ENCODE assay signal across 8 mouse cellular contexts in the genomic region with DNA sequence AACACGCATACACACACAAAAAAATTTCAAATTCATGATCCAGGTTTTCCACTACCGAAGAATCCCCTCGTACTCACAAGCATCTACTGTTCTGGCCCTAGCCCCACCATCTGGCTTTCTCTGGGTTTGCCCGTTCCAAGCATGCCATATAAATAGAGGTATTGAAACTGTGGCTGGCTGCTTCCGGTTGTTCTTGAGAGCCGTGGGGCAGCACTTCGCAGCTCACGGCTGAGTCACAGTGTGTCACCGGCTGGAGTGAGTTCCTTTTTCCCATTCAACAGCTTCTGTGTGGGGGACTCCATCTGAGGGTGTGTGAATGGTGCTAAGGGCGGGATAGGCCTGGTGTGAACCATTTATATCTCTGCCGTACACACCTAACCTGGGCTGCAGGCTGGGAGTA. TPM values are rescaled to one million over a fixed set of nuclear protein-coding genes. Genes with fewer than 3 reads are reported as not detected.
DNase-seq lines count a peak whose midpoint lies in the region; ATAC-seq and TF ChIP-seq lines count a peak whose summit lies in the region.

No protein-coding gene starts in this region.

- no peak overlapping the region for H3K27ac ChIP-seq in hindbrain, postnatal 0 days
- no peak overlapping the region for H3K27ac ChIP-seq in hindbrain, embryonic 14.5 days
- H3K27ac ChIP-seq in small intestine, adult 2 months (ENCODE audit: insufficient read depth, low read depth, low read length) = peak overlapping the region; percentile 66

- no peaks in the 10 kb centered on the region for H3K9me3 ChIP-seq in hindbrain, postnatal 0 days (ENCODE audit: low read length)
- H3K9me3 ChIP-seq in hindbrain, embryonic 14.5 days (ENCODE audit: control insufficient read depth, low read length) = no peaks in the 10 kb centered on the region

- no peaks in the 10 kb centered on the region for H3K27me3 ChIP-seq in hindbrain, postnatal 0 days (ENCODE audit: insufficient read depth, low read length)
- peaks cover 26% of the 10 kb centered on the region for H3K27me3 ChIP-seq in hindbrain, embryonic 14.5 days (ENCODE audit: control insufficient read depth, insufficient read depth, low read length)
- H3K27me3 ChIP-seq in small intestine, adult 2 months (ENCODE audit: control insufficient read depth, insufficient read depth, low read length) = peaks cover 12% of the 10 kb centered on the region; the same call in 1 of the 2 replicates

- peaks cover 10% of the 10 kb centered on the region for H3K4me1 ChIP-seq in hindbrain, postnatal 0 days (ENCODE audit: insufficient read depth, low read length)
- H3K4me1 ChIP-seq in hindbrain, embryonic 14.5 days (replicated peaks; ENCODE audit: control insufficient read depth, insufficient read depth, low read length) = peaks cover 19% of the 10 kb centered on the region
- peaks cover 19% of the 10 kb centered on the region for H3K4me1 ChIP-seq in small intestine, adult 2 months (ENCODE audit: control insufficient read depth, insufficient read depth, insufficient read length, low read length)
- peaks cover 12% of the 10 kb centered on the region; the same call in 1 of the 2 replicates for H3K4me1 ChIP-seq in lung, adult 2 months (ENCODE audit: control insufficient read depth, insufficient read depth, low read length)

- ATAC-seq in hindbrain, postnatal 0 days = no peak
- no peak for ATAC-seq in hindbrain, embryonic 14.5 days (ENCODE audit: low FRiP score)

- no peaks in the 10 kb centered on the region for H3K36me3 ChIP-seq in hindbrain, postnatal 0 days (ENCODE audit: insufficient read depth, low read length)
- no peaks in the 10 kb centered on the region for H3K36me3 ChIP-seq in hindbrain, embryonic 14.5 days (replicated peaks; ENCODE audit: control insufficient read depth, insufficient read depth)
- H3K36me3 ChIP-seq in small intestine, adult 2 months (ENCODE audit: control insufficient read depth, insufficient read depth, low read length) = no peaks in the 10 kb centered on the region

- WGBS in hindbrain, postnatal 0 days = 80% methylated on average over 11 of the region's 11 CpGs
- WGBS in hindbrain, embryonic 14.5 days = 80% methylated on average over 11 of the region's 11 CpGs
- 77% methylated on average over 11 of the region's 11 CpGs for WGBS in small intestine, adult 2 months
- 59% methylated on average over 11 of the region's 11 CpGs for WGBS in lung, adult 2 months

- H3K9ac ChIP-seq in hindbrain, postnatal 0 days (replicated peaks; ENCODE audit: low read length) = no peak overlapping the region
- H3K9ac ChIP-seq in hindbrain, embryonic 14.5 days = no peak overlapping the region

- no peak overlapping the region for H3K4me3 ChIP-seq in hindbrain, postnatal 0 days (ENCODE audit: low read length)
- H3K4me3 ChIP-seq in hindbrain, embryonic 14.5 days (replicated peaks; ENCODE audit: low read length) = no peak overlapping the region
- H3K4me3 ChIP-seq in small intestine, adult 2 months (ENCODE audit: low read depth, low read length) = no peak overlapping the region
- H3K4me3 ChIP-seq in lung, adult 2 months (replicated peaks; ENCODE audit: extremely low read depth, low read depth, low read length) = no peak overlapping the region

- TF ChIP-seq POLR2A in brain, embryonic 14.5 days (IDR thresholded peaks at IDR 0.05; ENCODE audit: borderline replicate concordance, extremely low read depth, insufficient read depth, insufficient read length, poor library complexity, severe bottlenecking) = no peak
- TF ChIP-seq POLR2A in small intestine, adult 2 months (IDR thresholded peaks at IDR 0.05; ENCODE audit: low read depth, low read length) = no peak
- TF ChIP-seq POLR2A in lung, adult 2 months (IDR thresholded peaks at IDR 0.05; ENCODE audit: borderline replicate concordance, extremely low read depth, low read depth, low read length) = no peak

- DNase-seq in hindbrain, postnatal 0 days (ENCODE audit: low spot score) = peak; percentile 30
- no peak for DNase-seq in hindbrain, embryonic 14.5 days (ENCODE audit: low spot score)
- peak; percentile 28 for DNase-seq in brain, embryonic 14.5 days (ENCODE audit: low read depth)
- DNase-seq in layer of hippocampus, postnatal 36 days = peak; percentile 61 to 63
- DNase-seq in kidney, adult 9 months = no peak
- no peak for DNase-seq in yolk sac, embryonic 10.5 days (ENCODE audit: low spot score)
- no peak for DNase-seq in lung, adult 2 months

- no peak for TF ChIP-seq CTCF in hindbrain, postnatal 0 days (IDR thresholded peaks at IDR 0.05; ENCODE audit: low read depth)
- no peak for TF ChIP-seq CTCF in brain, embryonic 14.5 days (IDR thresholded peaks at IDR 0.05; ENCODE audit: borderline replicate concordance, extremely low read depth, insufficient read depth, insufficient read length)
- no peak for TF ChIP-seq CTCF in small intestine, adult 2 months (IDR thresholded peaks at IDR 0.05; ENCODE audit: extremely low read depth, insufficient read length, insufficient replicate concordance, low read depth, low read length)
- TF ChIP-seq CTCF in lung, adult 2 months (IDR thresholded peaks at IDR 0.05; ENCODE audit: insufficient read depth, low read length) = no peak

- no peak overlapping the region for H3K4me2 ChIP-seq in hindbrain, postnatal 0 days (ENCODE audit: low read depth, low read length)
- H3K4me2 ChIP-seq in hindbrain, embryonic 14.5 days (replicated peaks) = no peak overlapping the region

RNA-seq across cellular contexts. Expression of gene Adssl1, which starts 2.7 kb away (rescaled TPM):
- 2.6 and 7.5 TPM in 2 replicates for total RNA-seq in hindbrain, postnatal 0 days (2014; rRNA removed)
- 8.4 and 9.2 TPM in 2 replicates for polyA plus RNA-seq in hindbrain, postnatal 0 days (2015; fragmentation: Nextera tagmentation; extraction: Ambion mirVana)
- polyA plus RNA-seq in hindbrain, embryonic 14.5 days (2014; fragmentation: Nextera tagmentation; extraction: Ambion mirVana) = 5.3 and 5.5 TPM in 2 replicates
- 2.3 and 4.4 TPM in 2 replicates for polyA plus RNA-seq in brain, embryonic 14.5 days (2012; rRNA removed)
- 10 to 100 TPM; 11.9 to 12.6 TPM for total RNA-seq in layer of hippocampus, postnatal 36 days (2021)
- polyA plus RNA-seq in small intestine, adult 2 months (2012; rRNA removed) = 4.3 and 5.6 TPM in 2 replicates
- polyA plus RNA-seq in lung, adult 2 months (2012; rRNA removed) = 33.3 and 39.0 TPM in 2 replicates

RNA-seq across cellular contexts. Expression of gene Siva1, which starts 27.3 kb away (rescaled TPM):
- 24.1 and 34.8 TPM in 2 replicates for total RNA-seq in hindbrain, postnatal 0 days (2014; rRNA removed)
- polyA plus RNA-seq in hindbrain, postnatal 0 days (2015; fragmentation: Nextera tagmentation; extraction: Ambion mirVana) = 59.3 and 62.2 TPM in 2 replicates
- polyA plus RNA-seq in hindbrain, embryonic 14.5 days (2014; fragmentation: Nextera tagmentation; extraction: Ambion mirVana) = 54.2 and 58.4 TPM in 2 replicates
- polyA plus RNA-seq in brain, embryonic 14.5 days (2012; rRNA removed) = 57.4 and 98.6 TPM in 2 replicates
- 10 to 100 TPM; 20.2 to 24.0 TPM for total RNA-seq in layer of hippocampus, postnatal 36 days (2021)
- polyA plus RNA-seq in small intestine, adult 2 months (2012; rRNA removed) = 16.1 and 31.3 TPM in 2 replicates
- 58.6 and 66.5 TPM in 2 replicates for polyA plus RNA-seq in lung, adult 2 months (2012; rRNA removed)

RNA-seq across cellular contexts. Expression of gene Inf2, which starts 28.6 kb away (rescaled TPM):
- total RNA-seq in hindbrain, postnatal 0 days (2014; rRNA removed) = 5.9 and 6.3 TPM in 2 replicates
- polyA plus RNA-seq in hindbrain, postnatal 0 days (2015; fragmentation: Nextera tagmentation; extraction: Ambion mirVana) = 0.96 and 1.4 TPM in 2 replicates
- polyA plus RNA-seq in hindbrain, embryonic 14.5 days (2014; fragmentation: Nextera tagmentation; extraction: Ambion mirVana) = 1.0 and 1.5 TPM in 2 replicates
- 7.8 and 8.4 TPM in 2 replicates for polyA plus RNA-seq in brain, embryonic 14.5 days (2012; rRNA removed)
- 100 to 1,000 TPM; 127 to 142 TPM for total RNA-seq in layer of hippocampus, postnatal 36 days (2021)
- polyA plus RNA-seq in small intestine, adult 2 months (2012; rRNA removed) = 6.6 and 11.0 TPM in 2 replicates
- polyA plus RNA-seq in lung, adult 2 months (2012; rRNA removed) = 28.0 and 33.6 TPM in 2 replicates

RNA-seq across cellular contexts. Expression of gene Akt1, which starts 57.5 kb away (rescaled TPM):
- total RNA-seq in hindbrain, postnatal 0 days (2014; rRNA removed) = 179 and 197 TPM in 2 replicates
- polyA plus RNA-seq in hindbrain, postnatal 0 days (2015; fragmentation: Nextera tagmentation; extraction: Ambion mirVana) = 90.8 and 97.4 TPM in 2 replicates
- 69.2 and 70.3 TPM in 2 replicates for polyA plus RNA-seq in hindbrain, embryonic 14.5 days (2014; fragmentation: Nextera tagmentation; extraction: Ambion mirVana)
- 303 and 319 TPM in 2 replicates for polyA plus RNA-seq in brain, embryonic 14.5 days (2012; rRNA removed)
- total RNA-seq in layer of hippocampus, postnatal 36 days (2021) = 100 to 1,000 TPM; 145 to 156 TPM
- polyA plus RNA-seq in small intestine, adult 2 months (2012; rRNA removed) = 79.0 and 88.7 TPM in 2 replicates
- polyA plus RNA-seq in lung, adult 2 months (2012; rRNA removed) = 166 and 187 TPM in 2 replicates

Comparison
In these comparisons a context has a peak if more than half of its experiments do, and no peak if none do; other contexts are left out.
1. DNase-seq: peak in hindbrain, postnatal 0 days (single experiment), brain, embryonic 14.5 days (single experiment) and layer of hippocampus, postnatal 36 days (2 of 2); none in hindbrain, embryonic 14.5 days (single experiment), kidney, adult 9 months (single experiment), yolk sac, embryonic 10.5 days (single experiment) and lung, adult 2 months (single experiment).